15 mouse cellular contexts compared by ENCODE assay signal in the genomic region with DNA sequence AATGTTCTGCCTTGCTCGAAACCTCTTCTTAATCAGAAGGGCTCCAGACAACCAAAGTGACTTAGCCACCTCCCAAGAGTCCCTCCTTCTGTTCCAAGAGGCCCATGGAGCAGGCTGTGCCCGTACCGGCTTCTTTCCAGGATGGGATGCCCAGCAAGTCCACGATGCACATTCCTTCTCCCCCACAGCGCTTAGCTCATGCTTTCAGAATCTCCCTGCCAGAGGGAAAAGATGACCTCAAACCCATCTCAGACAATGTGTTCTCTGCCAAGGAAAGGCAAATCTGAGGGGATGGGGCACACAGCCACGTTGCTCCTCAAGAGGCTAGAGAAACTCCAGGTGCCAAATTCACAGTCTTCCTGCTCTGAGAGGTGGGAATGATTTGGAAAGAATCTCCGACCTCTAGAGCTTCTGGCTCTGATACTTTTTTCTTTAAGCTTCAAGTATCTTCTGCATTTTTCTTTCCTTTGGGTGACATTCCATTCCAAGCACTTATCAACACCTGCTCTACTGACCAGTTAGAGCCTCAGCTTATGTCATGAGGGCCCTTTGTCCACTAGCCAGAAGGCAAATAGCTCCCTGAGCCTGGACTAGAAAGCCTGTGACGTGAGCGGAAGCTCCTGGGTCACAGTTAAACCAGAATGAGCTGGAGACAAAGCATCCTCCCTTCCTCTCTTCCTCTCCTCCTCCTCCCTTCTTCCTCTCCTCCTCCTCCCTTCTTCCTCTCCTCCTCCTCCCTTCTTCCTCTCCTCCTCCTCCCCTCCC.
A peak's percentile ranks its signal among the peaks of the same experiment; 100 is the strongest.
DNase-seq lines count a peak whose midpoint lies in the region; ATAC-seq lines count a peak whose summit lies in the region.
"Had no signal": no experiment of that assay in that cellular context is flagged by ENCODE, and none has a peak within 500 bp of the region (broad histone marks: within the 10 kb centered on the region; RNA-seq: fewer than 3 reads in every experiment).

No protein-coding gene starts in this region.

- no peak overlapping the region for H3K4me3 ChIP-seq in heart, embryonic 15.5 days
- H3K4me3 ChIP-seq: hindbrain, embryonic 15.5 days; liver, embryonic 12.5 days had no signal

- H3K36me3 ChIP-seq in heart, embryonic 15.5 days, result no peaks in the 10 kb centered on the region
- H3K36me3 ChIP-seq: hindbrain, embryonic 15.5 days; liver, embryonic 12.5 days had no signal

- H3K9ac ChIP-seq in heart, embryonic 15.5 days, result no peak overlapping the region
- H3K9ac ChIP-seq: hindbrain, embryonic 15.5 days; liver, embryonic 12.5 days had no signal

- 0 out of 2 replicates have a peak, but pooled peaks cover 7% of the 10 kb centered on the region for H3K4me1 ChIP-seq in heart, embryonic 15.5 days (replicated peaks)
- H3K4me1 ChIP-seq: hindbrain, embryonic 15.5 days had no signal

- H3K27ac ChIP-seq in heart, embryonic 15.5 days, result peak overlapping the region; percentile 12; the same call in 1 of the 2 replicates
- H3K27ac ChIP-seq: hindbrain, embryonic 15.5 days; kidney, postnatal 0 days; liver, embryonic 12.5 days had no signal

- no peak for ATAC-seq in heart, embryonic 15.5 days (replicated peaks; ENCODE audit: insufficient number of reproducible peaks, insufficient read depth, low FRiP score, low read depth)
- ATAC-seq: intestine, postnatal 0 days; liver, embryonic 12.5 days; midbrain, embryonic 16.5 days had no signal

- H3K9me3 ChIP-seq in heart, embryonic 15.5 days (replicated peaks), result no peaks in the 10 kb centered on the region
- H3K9me3 ChIP-seq: hindbrain, embryonic 15.5 days; liver, embryonic 12.5 days had no signal

- no peaks in the 10 kb centered on the region for H3K27me3 ChIP-seq in heart, embryonic 15.5 days
- H3K27me3 ChIP-seq: hindbrain, embryonic 15.5 days; liver, embryonic 12.5 days had no signal

- 50% methylated on average over 9 of the region's 9 CpGs for WGBS in heart, embryonic 15.5 days

- intact Hi-C loops in heart, postnatal 25 days (cut with DNase I), result no loop called here
- intact Hi-C loops in heart, postnatal 10 days (cut with DNase I), result no loop called here

- peak; percentile 58 to 64 for DNase-seq in cerebellum, postnatal 10 days
- DNase-seq in cerebellum, adult 9-10 months, result no peak
- DNase-seq in heart, postnatal 25 days (ENCODE audit: low spot score), result no peak
- peak; percentile 61 for DNase-seq in 3T3-L1 (ENCODE audit: low read depth, low spot score)
- peak; percentile 55 to 59 for DNase-seq in heart, postnatal 10 days
- no peak for DNase-seq in kidney, postnatal 4 days
- DNase-seq in testis, postnatal 10 days (ENCODE audit: low spot score), result no peak
- DNase-seq: adrenal gland, adult 8-10 months; right cerebral cortex, postnatal 14 days had no signal

- H3K4me2 ChIP-seq in heart, embryonic 15.5 days, result no peak overlapping the region
- H3K4me2 ChIP-seq: hindbrain, embryonic 15.5 days; liver, embryonic 12.5 days had no signal

Comparison
In these comparisons a context has a peak if more than half of its experiments do, and no peak if none do; other contexts are left out.
1. DNase-seq: peak in cerebellum, postnatal 10 days (2 of 2), 3T3-L1 (single experiment) and heart, postnatal 10 days (2 of 2); none in cerebellum, adult 9-10 months (single experiment), heart, postnatal 25 days (single experiment), kidney, postnatal 4 days (0 of 2) and testis, postnatal 10 days (single experiment).